Mouse (Mus musculus) heart, embryonic 11.5 days (tissue): Measurements from ENCODE around the gene Ppfia2. TPM values are rescaled to one million over a fixed set of nuclear protein-coding genes. Genes with fewer than 3 reads are reported as not detected.

Experiments
- ATAC-seq: fragments of 200-750 bp; cut with Nextera tagmentation; replicated peaks from 2 replicates; pipeline ENCODE4 v1.8.0; 2017; ENCODE audit warnings: moderate library complexity; ENCODE audit not compliant: insufficient number of reproducible peaks, low FRiP score, low TSS enrichment
- H3K27ac ChIP-seq: fragments of 300-500 bp; sonication (generic); 2 replicates; pipeline ENCODE4 v1.5.1; 2014; ENCODE audit warnings: mild to moderate bottlenecking, low read depth, low read length
- H3K27me3 ChIP-seq: fragments of 300-500 bp; sonication (generic); 2 replicates; pipeline ENCODE4 v1.6.1; 2014; ENCODE audit warnings: mild to moderate bottlenecking, low read length, mixed read lengths; ENCODE audit not compliant: control insufficient read depth, insufficient read depth
- H3K36me3 ChIP-seq: fragments of 300-500 bp; sonication (generic); 2 replicates; pipeline ENCODE4 v1.6.1; 2014; ENCODE audit warnings: mild to moderate bottlenecking, low read length, moderate library complexity, mixed read lengths; ENCODE audit not compliant: control insufficient read depth, insufficient read depth
- H3K4me1 ChIP-seq: fragments of 300-500 bp; sonication (generic); 2 replicates; pipeline ENCODE4 v1.6.1; 2014; ENCODE audit warnings: low read length; ENCODE audit not compliant: control insufficient read depth, insufficient read depth
- H3K4me2 ChIP-seq: fragments of 300-500 bp; sonication (generic); 2 replicates; pipeline ENCODE4 v1.6.1; 2014; ENCODE audit warnings: mild to moderate bottlenecking, moderate library complexity
- H3K4me3 ChIP-seq: fragments of 300-500 bp; sonication (generic); 2 replicates; pipeline ENCODE4 v1.5.1; 2014; ENCODE audit warnings: low read depth, low read length
- H3K9ac ChIP-seq: fragments of 300-500 bp; sonication (generic); 2 replicates; pipeline ENCODE4 v1.6.1; 2014; ENCODE audit warnings: mild to moderate bottlenecking, low read depth, low read length, moderate library complexity
- H3K9me3 ChIP-seq: fragments of 300-500 bp; sonication (generic); replicated peaks from 2 replicates; pipeline ENCODE4 v1.6.1; 2016; ENCODE audit warnings: low read length; ENCODE audit not compliant: control insufficient read depth
- WGBS: fragments of 180-500 bp; shearing (Covaris S2); extraction: QIAGEN DNeasy Blood & Tissue Kit; methylation state at CpG from one replicate; pipeline ENCODE4 v1.1.7; 2014; ENCODE audit not compliant: insufficient replicate concordance; 5-methylcytosine and 5-hydroxymethylcytosine counted together
- polyA plus RNA-seq: library from polyadenylated mRNA; unstranded; fragments of >200 nt; fragmentation: Nextera tagmentation; extraction: Ambion mirVana; gene quantifications from 2 replicates; pipeline ENCODE4 v1.2.1, GENCODE M21; 2014

Ppfia2 gene
- polyA plus RNA-seq, 1 experiment from 2014 or later, result 0.14 TPM

- Histone ChIP-seq H3K4me3 (no peak overlapping the region), H3K36me3 (no peaks in the 10 kb centered on the region), H3K9ac (no peak overlapping the region), H3K27me3 (no peaks in the 10 kb centered on the region), H3K27ac (no peak overlapping the region), H3K4me1 (no peaks in the 10 kb centered on the region), H3K9me3 (no peaks in the 10 kb centered on the region), H3K4me2 (no peak overlapping the region)
- ATAC-seq, result no peak
Measured at GRCm38 (mm10) chr10:106914275-106914674, 444.1 kb downstream of the Ppfia2 start.

GRCm38 (mm10) chr10:106914822-106915221 is 444.7 kb downstream of the Ppfia2 start:
- Histone ChIP-seq H3K36me3 (no peaks in the 10 kb centered on the region), H3K27ac (no peak overlapping the region), H3K27me3 (no peaks in the 10 kb centered on the region), H3K4me2 (no peak overlapping the region), H3K9me3 (no peaks in the 10 kb centered on the region), H3K4me1 (no peaks in the 10 kb centered on the region), H3K9ac (no peak overlapping the region), H3K4me3 (no peak overlapping the region)
- ATAC-seq, result no peak

- Histone ChIP-seq H3K9ac (no peak overlapping the region), H3K4me1 (no peaks in the 10 kb centered on the region), H3K36me3 (no peaks in the 10 kb centered on the region), H3K4me2 (no peak overlapping the region), H3K27me3 (no peaks in the 10 kb centered on the region), H3K27ac (no peak overlapping the region), H3K4me3 (no peak overlapping the region), H3K9me3 (no peaks in the 10 kb centered on the region)
- ATAC-seq, result no peak
- WGBS, result 83% methylated on average over 5 of the region's 5 CpGs
Measured at GRCm38 (mm10) chr10:106924334-106924733, 454.2 kb downstream of the Ppfia2 start.

DNA sequence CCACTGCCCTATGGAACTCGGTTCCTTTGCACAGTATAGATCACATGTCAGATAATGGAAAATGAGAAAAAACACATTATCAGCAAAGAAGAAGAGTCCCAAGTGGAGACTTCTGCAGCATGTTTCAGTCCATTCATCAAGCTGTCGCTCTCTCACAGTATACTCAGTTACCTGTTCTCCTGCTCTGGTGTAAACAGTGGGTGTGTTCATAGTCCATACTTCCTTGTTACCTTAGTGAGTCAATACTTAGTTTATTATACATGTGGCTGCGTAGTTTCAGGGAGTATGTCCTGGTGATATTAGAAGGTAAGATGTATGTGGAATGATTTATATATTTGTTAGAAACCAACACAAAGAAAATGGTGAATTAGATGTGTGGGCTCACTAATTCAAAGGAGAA is 454.7 kb downstream of the Ppfia2 start:
- no peaks in the 10 kb centered on the region for H3K9me3 ChIP-seq
- H3K4me2 ChIP-seq, result no peak overlapping the region
- H3K27me3 ChIP-seq, result no peaks in the 10 kb centered on the region
- no peak overlapping the region for H3K9ac ChIP-seq
- 79% methylated on average over 3 of the region's 3 CpGs for WGBS
- H3K27ac ChIP-seq, result no peak overlapping the region
- H3K36me3 ChIP-seq, result no peaks in the 10 kb centered on the region
- no peak for ATAC-seq
- no peaks in the 10 kb centered on the region for H3K4me1 ChIP-seq
- H3K4me3 ChIP-seq, result no peak overlapping the region

DNA sequence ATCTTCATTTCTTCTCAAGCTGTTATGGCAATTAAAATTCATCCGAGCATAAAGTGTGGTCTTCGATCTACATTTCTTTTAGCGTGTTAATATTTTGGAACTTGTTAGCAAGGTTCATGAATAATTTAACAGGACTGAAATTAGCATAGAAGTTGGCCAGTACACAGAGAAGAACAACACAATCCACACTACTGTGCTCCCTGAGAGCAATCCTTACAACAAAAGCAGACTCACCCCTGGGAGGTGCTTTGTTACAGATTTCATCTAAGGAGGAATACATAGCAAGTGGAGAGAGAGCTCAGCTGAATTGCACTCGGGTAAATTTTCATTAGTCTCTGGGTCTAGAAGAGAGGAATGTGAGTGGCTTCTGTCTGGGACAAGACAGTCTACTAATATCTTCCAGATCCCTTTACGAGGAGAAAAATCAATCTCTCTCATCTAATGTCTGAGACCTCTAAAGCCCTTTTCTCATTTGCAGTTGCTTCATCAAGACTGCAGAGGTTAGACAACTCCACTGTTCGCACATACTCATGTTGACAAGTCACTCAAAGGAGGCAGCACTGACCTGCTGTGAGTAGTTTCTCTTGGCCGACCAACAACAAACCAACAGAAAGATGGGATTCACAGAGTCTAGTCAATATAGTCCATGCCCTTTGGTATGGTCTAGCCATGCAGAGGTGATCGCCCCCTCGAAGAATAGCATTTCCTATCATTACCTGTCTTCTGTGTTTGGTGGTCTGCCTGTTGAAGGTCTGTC is 458.6 kb downstream of the Ppfia2 start:
- 69% methylated on average over 9 of the region's 9 CpGs for WGBS
- no peaks in the 10 kb centered on the region for H3K36me3 ChIP-seq
- no peak overlapping the region for H3K4me3 ChIP-seq
- H3K4me2 ChIP-seq, result no peak overlapping the region
- no peak overlapping the region for H3K9ac ChIP-seq
- ATAC-seq, result no peak
- H3K4me1 ChIP-seq, result no peaks in the 10 kb centered on the region
- H3K27me3 ChIP-seq, result no peaks in the 10 kb centered on the region
- no peaks in the 10 kb centered on the region for H3K9me3 ChIP-seq
- no peak overlapping the region for H3K27ac ChIP-seq

GRCm38 (mm10) chr10:106932571-106933073 is 462.5 kb downstream of the Ppfia2 start:
- H3K27ac ChIP-seq, result no peak overlapping the region
- 0 out of 2 replicates have a peak overlapping the region, but pooled peaks have one; percentile 46 for H3K9ac ChIP-seq
- ATAC-seq, result no peak
- no peaks in the 10 kb centered on the region for H3K4me1 ChIP-seq
- H3K4me3 ChIP-seq, result no peak overlapping the region; the same call in 1 of the 2 replicates
- peak overlapping the region; percentile 56 for H3K4me2 ChIP-seq
- H3K27me3 ChIP-seq, result no peaks in the 10 kb centered on the region
- H3K36me3 ChIP-seq, result no peaks in the 10 kb centered on the region
- WGBS, result 39% methylated on average over 13 of the region's 13 CpGs
- no peaks in the 10 kb centered on the region for H3K9me3 ChIP-seq

DNA sequence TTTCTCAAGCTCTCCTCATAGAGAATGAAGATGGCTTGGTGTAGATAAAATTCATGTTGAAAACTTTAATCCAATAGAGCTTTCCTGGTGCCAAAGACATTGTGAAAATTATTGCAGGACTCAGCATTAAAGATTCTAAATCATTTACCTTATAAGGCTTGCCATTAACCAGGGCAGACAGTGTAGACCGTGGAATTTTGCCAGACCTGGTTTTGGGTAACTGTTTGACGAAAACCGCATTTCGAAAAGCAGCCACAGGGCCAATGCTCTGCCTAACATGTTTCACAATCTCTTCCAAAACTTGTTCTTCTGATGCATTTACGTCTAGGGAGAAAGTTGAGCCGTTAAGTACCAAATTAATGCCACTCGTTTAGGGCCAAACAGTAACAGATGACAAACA is 466.9 kb downstream of the Ppfia2 start:
- ATAC-seq, result no peak
- Histone ChIP-seq H3K27me3 (no peaks in the 10 kb centered on the region), H3K9me3 (no peaks in the 10 kb centered on the region), H3K4me2 (no peak overlapping the region), H3K9ac (no peak overlapping the region), H3K4me3 (no peak overlapping the region), H3K36me3 (no peaks in the 10 kb centered on the region), H3K4me1 (no peaks in the 10 kb centered on the region), H3K27ac (no peak overlapping the region)
- WGBS, result 85% methylated on average over 7 of the region's 7 CpGs

- ATAC-seq, result no peak
- no peak overlapping the region for H3K4me2 ChIP-seq
- no peak overlapping the region for H3K4me3 ChIP-seq
- H3K36me3 ChIP-seq, result no peaks in the 10 kb centered on the region
- WGBS, result 84% methylated on average over 3 of the region's 3 CpGs
- H3K27me3 ChIP-seq, result no peaks in the 10 kb centered on the region
- no peaks in the 10 kb centered on the region for H3K4me1 ChIP-seq
- H3K27ac ChIP-seq, result no peak overlapping the region
- H3K9me3 ChIP-seq, result no peaks in the 10 kb centered on the region
- no peak overlapping the region for H3K9ac ChIP-seq
Measured at GRCm38 (mm10) chr10:106938851-106939250, 468.7 kb downstream of the Ppfia2 start.

- 76% methylated on average over 1 of the region's 1 CpGs for WGBS
- H3K27me3 ChIP-seq, result no peaks in the 10 kb centered on the region
- H3K4me2 ChIP-seq, result no peak overlapping the region
- no peaks in the 10 kb centered on the region for H3K36me3 ChIP-seq
- H3K27ac ChIP-seq, result no peak overlapping the region
- H3K4me3 ChIP-seq, result no peak overlapping the region
- no peak overlapping the region for H3K9ac ChIP-seq
- H3K9me3 ChIP-seq, result no peaks in the 10 kb centered on the region
- H3K4me1 ChIP-seq, result no peaks in the 10 kb centered on the region
- ATAC-seq, result no peak
Measured at GRCm38 (mm10) chr10:106939441-106939840, 469.3 kb downstream of the Ppfia2 start.
